Mouse (Mus musculus) ES-E14 (cell line): Measurements from ENCODE around the gene Cyb5d1. TPM values are rescaled to one million over a fixed set of nuclear protein-coding genes. Genes with fewer than 3 reads are reported as not detected.

ENCODE experiments used
- DNase-seq: peaks from one replicate; pipeline ENCODE4 v3.0.0-alpha.2; 2013; ENCODE audit warnings: low read depth, low spot score
- H3K27ac ChIP-seq: 2 replicates; pipeline ENCODE4 v1.5.1; 2012; ENCODE audit warnings: low read depth, mild to moderate bottlenecking, low read length, moderate library complexity, mixed read lengths; ENCODE audit not compliant: poor library complexity, insufficient read depth, severe bottlenecking
- H3K36me3 ChIP-seq: 2 replicates; pipeline ENCODE4 v1.6.1; 2012; ENCODE audit warnings: mild to moderate bottlenecking, low read length, moderate library complexity, mixed read lengths; ENCODE audit not compliant: control insufficient read depth, poor library complexity, insufficient read depth, severe bottlenecking
- H3K4me1 ChIP-seq, 2 experiments: fragments of 150-350 bp in 1 of 2; sonication (generic) in 1 of 2; 2 replicates each; pipeline ENCODE4 v1.6.1; 2012; ENCODE audit warnings: low read length in 2 of 2, mild to moderate bottlenecking in 1 of 2, mixed read lengths in 1 of 2; ENCODE audit not compliant: control insufficient read depth in 2 of 2, insufficient read depth in 2 of 2, poor library complexity in 1 of 2
- H3K4me3 ChIP-seq, 2 experiments: fragments of 150-350 bp in 1 of 2; sonication (generic) in 1 of 2; 2 replicates each; pipeline ENCODE4 v1.5.1; 2012; ENCODE audit warnings: low read length in 2 of 2, low read depth in 1 of 2, mild to moderate bottlenecking in 1 of 2, mixed read lengths in 1 of 2; ENCODE audit not compliant: insufficient read depth in 1 of 2, poor library complexity in 1 of 2, severe bottlenecking in 1 of 2
- H3K9ac ChIP-seq: 2 replicates; pipeline ENCODE4 v1.6.1; 2012; ENCODE audit warnings: low read depth, mild to moderate bottlenecking, low read length, mixed read lengths; ENCODE audit not compliant: poor library complexity, insufficient read depth, severe bottlenecking
- H3K9me3 ChIP-seq: fragments of 150-350 bp; sonication (generic); 2 replicates; pipeline ENCODE4 v1.6.1; 2012; ENCODE audit warnings: low read depth, mild to moderate bottlenecking, low read length; ENCODE audit not compliant: control insufficient read depth, insufficient read depth
- CHD2 ChIP-seq: IDR thresholded peaks from 2 replicates; pipeline ENCODE4 v1.6.1; 2014; ENCODE audit warnings: mild to moderate bottlenecking, low read depth, low read length, inconsistent platforms
- HCFC1 ChIP-seq: IDR thresholded peaks from 2 replicates; pipeline ENCODE4 v1.6.1; 2012; ENCODE audit warnings: low read length, inconsistent platforms, borderline replicate concordance; ENCODE audit not compliant: insufficient read depth
- MAFK ChIP-seq: IDR thresholded peaks from 2 replicates; pipeline ENCODE4 v1.6.1; 2014; ENCODE audit warnings: mild to moderate bottlenecking, low read depth, low read length, inconsistent platforms; ENCODE audit not compliant: insufficient read depth
- ZC3H11A ChIP-seq: IDR thresholded peaks from 2 replicates; pipeline ENCODE4 v1.6.1; 2012; ENCODE audit warnings: low read depth, mild to moderate bottlenecking, inconsistent platforms, low read length, borderline replicate concordance
- ZNF384 ChIP-seq: IDR thresholded peaks from 2 replicates; pipeline ENCODE4 v1.6.1; 2012; ENCODE audit warnings: low read depth, low read length, inconsistent platforms
- in situ Hi-C, 2 experiments: fragments of 600-800 bp; cut with MboI; formaldehyde crosslinking; loops; one replicate each; pipeline ENCODE4 v1.15.1; 2025; ENCODE audit warnings: low sequenced_read_pairs in 2 of 2, inconsistent platforms in 1 of 2; ENCODE audit not compliant: unreplicated experiment in 2 of 2
- total RNA-seq: library from RNA; depleted of rRNA; stranded (reverse); fragments of 300-350 nt; gene quantifications from 2 replicates; pipeline ENCODE4 v1.2.3, GENCODE M21; 2012; rRNA removed

Gene Cyb5d1
- total RNA-seq, 1 experiment = 29.0 TPM

GRCm38 (mm10) chr11:69346441-69346840 lies 49.0 kb downstream of the Cyb5d1 start:
- no peak for DNase-seq
- peak overlapping the region; percentile 35 to 58; a peak in 3 of 4 replicates for H3K4me3 ChIP-seq
- H3K4me1 ChIP-seq = no peaks in the 10 kb centered on the region
- H3K27ac ChIP-seq = no peak overlapping the region
- no peak for TF ChIP-seq HCFC1
- TF ChIP-seq MAFK = no peak
- TF ChIP-seq CHD2 = no peak
- TF ChIP-seq ZNF384 = no peak
- no peak for TF ChIP-seq ZC3H11A
- H3K9ac ChIP-seq = peak overlapping the region; percentile 24; the same call in 1 of the 2 replicates
- no peaks in the 10 kb centered on the region for H3K9me3 ChIP-seq
- in situ Hi-C loops = no loop called here
- H3K36me3 ChIP-seq = no peaks in the 10 kb centered on the region

Other genes with a start within 250 kb of the Cyb5d1 start
- 0.21 and 0.22 TPM in 2 replicates for gene Alox12b, start 238.6 kb downstream of the Cyb5d1 start, total RNA-seq
- 0.85 and 1.6 TPM in 2 replicates for gene Alox8, start 197.8 kb downstream of the Cyb5d1 start, total RNA-seq
- 0.05 and 0.09 TPM in 2 replicates for gene Gucy2e, start 158.6 kb downstream of the Cyb5d1 start, total RNA-seq
- 23.0 and 27.4 TPM in 2 replicates for gene Cntrob, start 71.9 kb downstream of the Cyb5d1 start, total RNA-seq
- gene Trappc1, start 71.7 kb downstream of the Cyb5d1 start, total RNA-seq = 44.1 and 62.2 TPM in 2 replicates
- gene Kcnab3, start 69.4 kb downstream of the Cyb5d1 start, total RNA-seq = 1.6 and 2.2 TPM in 2 replicates
- 1.3 and 1.8 TPM in 2 replicates for gene Rnf227, start 55.2 kb downstream of the Cyb5d1 start, total RNA-seq
- gene Chd3, start 26.2 kb downstream of the Cyb5d1 start, total RNA-seq = 21.6 and 27.0 TPM in 2 replicates
- 191 and 202 TPM in 2 replicates for gene Naa38, start 144 bp downstream of the Cyb5d1 start, total RNA-seq
- gene Tmem88, start 2.6 kb upstream of the Cyb5d1 start, total RNA-seq = 23.9 and 43.3 TPM in 2 replicates
- 7.9 and 9.4 TPM in 2 replicates for gene Kdm6b, start 18.0 kb upstream of the Cyb5d1 start, total RNA-seq
- gene Dnah2, start 153.5 kb upstream of the Cyb5d1 start, total RNA-seq = 0.98 and 2.5 TPM in 2 replicates
- gene Efnb3, start 164.6 kb upstream of the Cyb5d1 start, total RNA-seq = 3.1 and 3.2 TPM in 2 replicates
- gene Wrap53, start 184.6 kb upstream of the Cyb5d1 start, total RNA-seq = 30.7 and 33.0 TPM in 2 replicates
- gene Trp53, start 184.7 kb upstream of the Cyb5d1 start, total RNA-seq = 98.0 and 105 TPM in 2 replicates
- gene Atp1b2, start 210.3 kb upstream of the Cyb5d1 start, total RNA-seq = 12.1 and 13.1 TPM in 2 replicates
- gene Shbg, start 222.3 kb upstream of the Cyb5d1 start, total RNA-seq = not detected in 2 replicates
- gene Sat2, start 226.4 kb upstream of the Cyb5d1 start, total RNA-seq = 3.2 and 3.6 TPM in 2 replicates
- gene Fxr2, start 237.4 kb upstream of the Cyb5d1 start, total RNA-seq = 153 and 161 TPM in 2 replicates